Mouse (Mus musculus) intestine, embryonic 14.5 days (tissue): ENCODE data around the gene Zbtb22. TPM values are rescaled to one million over a fixed set of nuclear protein-coding genes. Genes with fewer than 3 reads are reported as not detected.

Source experiments
- microRNA-seq: library from miRNA; unstranded; fragments of <30 nt; microRNA quantifications from one replicate; pipeline ENCODE4, GENCODE M21; 2016
- polyA plus RNA-seq: library from polyadenylated mRNA; unstranded; fragments of >200 nt; fragmentation: Nextera tagmentation; extraction: Ambion mirVana; gene quantifications from 2 replicates; pipeline ENCODE4 v1.2.1, GENCODE M21; 2014

Gene Zbtb22
- polyA plus RNA-seq, 1 experiment from 2014 or later: 9.8 TPM

Small RNA genes within 50 kb of the gene (microRNA-seq; reads per million reads assigned to microRNA genes)
- not detected for gene Gm27740

Other genes starting within 250 kb of the Zbtb22 start
- gene Hnrnpm, start 229.0 kb upstream of the Zbtb22 start, polyA plus RNA-seq: 309 and 366 TPM in 2 replicates
- 47.0 and 47.2 TPM in 2 replicates for gene March2, start 197.2 kb upstream of the Zbtb22 start, polyA plus RNA-seq
- 209 and 261 TPM in 2 replicates for gene Rab11b, start 155.4 kb upstream of the Zbtb22 start, polyA plus RNA-seq
- 18.0 and 22.0 TPM in 2 replicates for gene Angptl4, start 134.1 kb upstream of the Zbtb22 start, polyA plus RNA-seq
- 28.0 and 28.8 TPM in 2 replicates for gene Kank3, start 105.4 kb upstream of the Zbtb22 start, polyA plus RNA-seq
- 1,343 and 1,538 TPM in 2 replicates for gene Rps28, start 91.3 kb upstream of the Zbtb22 start, polyA plus RNA-seq
- 589 and 606 TPM in 2 replicates for gene Ndufa7, start 91.3 kb upstream of the Zbtb22 start, polyA plus RNA-seq
- gene Cd320, start 72.8 kb upstream of the Zbtb22 start, polyA plus RNA-seq: 77.8 and 86.7 TPM in 2 replicates
- not detected in 2 replicates for gene Gm7029, start 42.1 kb upstream of the Zbtb22 start, polyA plus RNA-seq
- 6.7 and 9.4 TPM in 2 replicates for gene Kifc1, start 25.2 kb upstream of the Zbtb22 start, polyA plus RNA-seq
- 0.23 TPM in 2 replicates for gene Platr17, start 10.8 kb upstream of the Zbtb22 start, polyA plus RNA-seq
- 41.8 and 42.7 TPM in 2 replicates for gene Daxx, start 6.5 kb upstream of the Zbtb22 start, polyA plus RNA-seq
- gene Tapbp, start within 50 bp of the Zbtb22 start, polyA plus RNA-seq: 32.3 and 32.5 TPM in 2 replicates
- gene Rgl2, start 13.6 kb downstream of the Zbtb22 start, polyA plus RNA-seq: 31.3 and 34.5 TPM in 2 replicates
- 163 and 175 TPM in 2 replicates for gene Pfdn6, start 24.4 kb downstream of the Zbtb22 start, polyA plus RNA-seq
- 28.6 and 31.8 TPM in 2 replicates for gene Wdr46, start 24.8 kb downstream of the Zbtb22 start, polyA plus RNA-seq
- gene B3galt4, start 35.6 kb downstream of the Zbtb22 start, polyA plus RNA-seq: 3.7 and 4.9 TPM in 2 replicates
- gene Vps52, start 39.9 kb downstream of the Zbtb22 start, polyA plus RNA-seq: 32.4 and 35.3 TPM in 2 replicates
- gene Rps18, start 40.1 kb downstream of the Zbtb22 start, polyA plus RNA-seq: 2,375 and 2,437 TPM in 2 replicates
- gene H2-K1, start 84.4 kb downstream of the Zbtb22 start, polyA plus RNA-seq: 105 and 137 TPM in 2 replicates
- gene Ring1, start 108.8 kb downstream of the Zbtb22 start, polyA plus RNA-seq: 4.4 and 5.9 TPM in 2 replicates
- gene H2-Ke6, start 112.2 kb downstream of the Zbtb22 start, polyA plus RNA-seq: 49.7 and 53.6 TPM in 2 replicates
- 86.4 and 89.5 TPM in 2 replicates for gene Slc39a7, start 115.8 kb downstream of the Zbtb22 start, polyA plus RNA-seq
- gene Rxrb, start 115.9 kb downstream of the Zbtb22 start, polyA plus RNA-seq: 21.5 and 28.5 TPM in 2 replicates
- 0.44 and 0.66 TPM in 2 replicates for gene Col11a2, start 123.5 kb downstream of the Zbtb22 start, polyA plus RNA-seq
- 0.75 and 1.1 TPM in 2 replicates for gene H2-Oa, start 176.4 kb downstream of the Zbtb22 start, polyA plus RNA-seq
- 11.0 and 13.5 TPM in 2 replicates for gene H2-DMa, start 203.6 kb downstream of the Zbtb22 start, polyA plus RNA-seq
- 124 and 144 TPM in 2 replicates for gene Brd2, start 206.7 kb downstream of the Zbtb22 start, polyA plus RNA-seq
- 0.15 and 0.42 TPM in 2 replicates for gene H2-DMb2, start 227.4 kb downstream of the Zbtb22 start, polyA plus RNA-seq
- 1.7 and 1.8 TPM in 2 replicates for gene H2-DMb1, start 237.2 kb downstream of the Zbtb22 start, polyA plus RNA-seq